Mouse (Mus musculus) limb, embryonic 11.5 days (tissue): Measurements from ENCODE around the gene Rhoh. TPM values are rescaled to one million over a fixed set of nuclear protein-coding genes. Genes with fewer than 3 reads are reported as not detected.

Source experiments
- ATAC-seq: fragments of 200-750 bp; cut with Nextera tagmentation; 2 replicates; pipeline ENCODE4 v1.8.0; 2017; ENCODE audit warnings: low read depth; ENCODE audit not compliant: insufficient number of reproducible peaks, low FRiP score, low TSS enrichment
- DNase-seq: peaks from one replicate; pipeline ENCODE4 v3.0.0-alpha.2; 2015; ENCODE audit warnings: low spot score
- H3K27ac ChIP-seq: fragments of 300-500 bp; sonication (generic); replicated peaks from 2 replicates; pipeline ENCODE4 v1.5.1; 2014; ENCODE audit warnings: low read depth, mild to moderate bottlenecking, low read length
- H3K27me3 ChIP-seq: fragments of 300-500 bp; sonication (generic); 2 replicates; pipeline ENCODE4 v1.6.1; 2014; ENCODE audit warnings: mild to moderate bottlenecking, low read length, mixed read lengths; ENCODE audit not compliant: control insufficient read depth, insufficient read depth
- H3K36me3 ChIP-seq: fragments of 300-500 bp; sonication (generic); 2 replicates; pipeline ENCODE4 v1.6.1; 2014; ENCODE audit warnings: mild to moderate bottlenecking, low read length, moderate library complexity, mixed read lengths; ENCODE audit not compliant: control insufficient read depth, insufficient read depth
- H3K4me1 ChIP-seq: fragments of 300-500 bp; sonication (generic); 2 replicates; pipeline ENCODE4 v1.6.1; 2014; ENCODE audit warnings: low read length, mixed read lengths; ENCODE audit not compliant: control insufficient read depth, insufficient read depth
- H3K4me2 ChIP-seq: fragments of 300-500 bp; sonication (generic); 2 replicates; pipeline ENCODE4 v1.6.1; 2014; ENCODE audit warnings: low read depth, mild to moderate bottlenecking, moderate library complexity; ENCODE audit not compliant: severe bottlenecking
- H3K4me3 ChIP-seq: fragments of 300-500 bp; sonication (generic); 2 replicates; pipeline ENCODE4 v1.5.1; 2014; ENCODE audit warnings: low read depth, low read length
- H3K9ac ChIP-seq: fragments of 300-500 bp; sonication (generic); 2 replicates; pipeline ENCODE4 v1.6.1; 2014; ENCODE audit warnings: mild to moderate bottlenecking, low read length
- H3K9me3 ChIP-seq: fragments of 300-500 bp; sonication (generic); 2 replicates; pipeline ENCODE4 v1.6.1; 2016; ENCODE audit warnings: low read length; ENCODE audit not compliant: control insufficient read depth
- WGBS: fragments of 180-500 bp; shearing (Covaris S2); extraction: QIAGEN DNeasy Blood & Tissue Kit; methylation state at CpG from one replicate; pipeline ENCODE4 v1.1.7; 2014; 5-methylcytosine and 5-hydroxymethylcytosine counted together
- polyA plus RNA-seq: library from polyadenylated mRNA; unstranded; fragments of >200 nt; fragmentation: Nextera tagmentation; extraction: Ambion mirVana; gene quantifications from 2 replicates; pipeline ENCODE4 v1.2.1, GENCODE M21; 2014

The Rhoh gene
- polyA plus RNA-seq, 1 experiment from 2014 or later = 0.27 TPM

- Histone ChIP-seq H3K9me3 (no peaks in the 10 kb centered on the region), H3K4me2 (no peak overlapping the region), H3K27me3 (no peaks in the 10 kb centered on the region), H3K36me3 (no peaks in the 10 kb centered on the region), H3K4me3 (no peak overlapping the region), H3K4me1 (peaks cover 3% of the 10 kb centered on the region; the same call in 1 of the 2 replicates), H3K9ac (no peak overlapping the region), H3K27ac (no peak overlapping the region)
- DNase-seq = no peak
- no peak for ATAC-seq
- 88% methylated on average over 12 of the region's 12 CpGs for WGBS
Observed at GRCm38 (mm10) chr5:65919326-65919725, 58.3 kb downstream of the Rhoh start.

GRCm38 (mm10) chr5:65919904-65920303 lies 58.9 kb downstream of the Rhoh start:
- H3K4me2 ChIP-seq = no peak overlapping the region
- no peak overlapping the region for H3K9ac ChIP-seq
- H3K4me3 ChIP-seq = no peak overlapping the region
- DNase-seq (no peak), ATAC-seq (no peak)
- H3K27me3 ChIP-seq = no peaks in the 10 kb centered on the region
- H3K9me3 ChIP-seq = no peaks in the 10 kb centered on the region
- no peak overlapping the region for H3K27ac ChIP-seq
- peaks cover 3% of the 10 kb centered on the region; the same call in 1 of the 2 replicates for H3K4me1 ChIP-seq
- H3K36me3 ChIP-seq = no peaks in the 10 kb centered on the region
- WGBS = 91% methylated on average over 3 of the region's 3 CpGs

- Histone ChIP-seq H3K9ac (no peak overlapping the region), H3K9me3 (no peaks in the 10 kb centered on the region), H3K4me1 (peaks cover 3% of the 10 kb centered on the region; the same call in 1 of the 2 replicates), H3K4me3 (no peak overlapping the region), H3K36me3 (no peaks in the 10 kb centered on the region), H3K27ac (no peak overlapping the region), H3K4me2 (no peak overlapping the region), H3K27me3 (no peaks in the 10 kb centered on the region)
- no peak for ATAC-seq
- DNase-seq = no peak
- WGBS = 85% methylated on average over 12 of the region's 12 CpGs
Observed at GRCm38 (mm10) chr5:65920701-65921426, 59.9 kb downstream of the Rhoh start.

GRCm38 (mm10) chr5:65921477-65922138 lies 60.6 kb downstream of the Rhoh start:
- DNase-seq (no peak), ATAC-seq (no peak)
- H3K4me2 ChIP-seq = no peak overlapping the region
- peaks cover 3% of the 10 kb centered on the region; the same call in 1 of the 2 replicates for H3K4me1 ChIP-seq
- H3K36me3 ChIP-seq = no peaks in the 10 kb centered on the region
- no peak overlapping the region for H3K4me3 ChIP-seq
- no peak overlapping the region for H3K9ac ChIP-seq
- H3K9me3 ChIP-seq = no peaks in the 10 kb centered on the region
- H3K27ac ChIP-seq = no peak overlapping the region
- no peaks in the 10 kb centered on the region for H3K27me3 ChIP-seq
- 81% methylated on average over 9 of the region's 9 CpGs for WGBS

- no peak for ATAC-seq
- no peak for DNase-seq
- no peaks in the 10 kb centered on the region for H3K27me3 ChIP-seq
- no peak overlapping the region for H3K4me2 ChIP-seq
- H3K9me3 ChIP-seq = no peaks in the 10 kb centered on the region
- WGBS = 80% methylated on average over 6 of the region's 6 CpGs
- H3K4me3 ChIP-seq = no peak overlapping the region
- no peaks in the 10 kb centered on the region for H3K4me1 ChIP-seq
- no peaks in the 10 kb centered on the region for H3K36me3 ChIP-seq
- no peak overlapping the region for H3K27ac ChIP-seq
- no peak overlapping the region for H3K9ac ChIP-seq
Observed at GRCm38 (mm10) chr5:65926666-65927065, 65.7 kb downstream of the Rhoh start.

- Histone ChIP-seq H3K27me3 (no peaks in the 10 kb centered on the region), H3K36me3 (no peaks in the 10 kb centered on the region), H3K4me3 (no peak overlapping the region), H3K27ac (no peak overlapping the region), H3K4me2 (no peak overlapping the region), H3K4me1 (no peaks in the 10 kb centered on the region), H3K9ac (no peak overlapping the region), H3K9me3 (no peaks in the 10 kb centered on the region)
- DNase-seq (no peak), ATAC-seq (no peak)
- WGBS = 73% methylated on average over 7 of the region's 7 CpGs
Observed at GRCm38 (mm10) chr5:65929162-65929561, 68.1 kb downstream of the Rhoh start.

GRCm38 (mm10) chr5:65930171-65930570 lies 69.2 kb downstream of the Rhoh start:
- ATAC-seq (no peak), DNase-seq (no peak)
- no peak overlapping the region for H3K27ac ChIP-seq
- 85% methylated on average over 4 of the region's 4 CpGs for WGBS
- H3K36me3 ChIP-seq = no peaks in the 10 kb centered on the region
- no peak overlapping the region for H3K9ac ChIP-seq
- H3K4me3 ChIP-seq = no peak overlapping the region
- H3K4me1 ChIP-seq = no peaks in the 10 kb centered on the region
- H3K27me3 ChIP-seq = no peaks in the 10 kb centered on the region
- no peak overlapping the region for H3K4me2 ChIP-seq
- H3K9me3 ChIP-seq = no peaks in the 10 kb centered on the region

GRCm38 (mm10) chr5:65933258-65933657 lies 72.2 kb downstream of the Rhoh start:
- no peak overlapping the region for H3K4me2 ChIP-seq
- H3K36me3 ChIP-seq = no peaks in the 10 kb centered on the region
- no peak for ATAC-seq
- H3K9ac ChIP-seq = no peak overlapping the region
- no peak overlapping the region for H3K27ac ChIP-seq
- H3K27me3 ChIP-seq = no peaks in the 10 kb centered on the region
- WGBS = 89% methylated on average over 4 of the region's 4 CpGs
- no peaks in the 10 kb centered on the region for H3K4me1 ChIP-seq
- no peak overlapping the region for H3K4me3 ChIP-seq
- H3K9me3 ChIP-seq = no peaks in the 10 kb centered on the region
- no peak for DNase-seq
